Mouse (Mus musculus) neural tube, embryonic 12.5 days (tissue): Measurements from ENCODE around the gene Msx1. TPM values are rescaled to one million over a fixed set of nuclear protein-coding genes. Genes with fewer than 3 reads are reported as not detected.

Source experiments
- ATAC-seq: fragments of 200-750 bp; cut with Nextera tagmentation; 2 replicates; pipeline ENCODE4 v1.8.0; 2017; ENCODE audit warnings: low read depth, mild to moderate bottlenecking, moderate TSS enrichment, moderate library complexity; ENCODE audit not compliant: low FRiP score
- H3K27ac ChIP-seq: fragments of 300-500 bp; sonication (generic); 2 replicates; pipeline ENCODE4 v1.5.1; 2016
- H3K27me3 ChIP-seq: fragments of 300-500 bp; sonication (generic); replicated peaks from 2 replicates; pipeline ENCODE4 v1.6.1; 2016; ENCODE audit warnings: mild to moderate bottlenecking
- H3K36me3 ChIP-seq: fragments of 300-500 bp; sonication (generic); 2 replicates; pipeline ENCODE4 v1.6.1; 2016; ENCODE audit warnings: mild to moderate bottlenecking
- H3K4me1 ChIP-seq: fragments of 300-500 bp; sonication (generic); 2 replicates; pipeline ENCODE4 v1.6.1; 2016
- H3K4me2 ChIP-seq: fragments of 300-500 bp; sonication (generic); replicated peaks from 2 replicates; pipeline ENCODE4 v1.6.1; 2016; ENCODE audit warnings: mild to moderate bottlenecking
- H3K4me3 ChIP-seq: fragments of 300-500 bp; sonication (generic); 2 replicates; pipeline ENCODE4 v1.5.1; 2016
- H3K9ac ChIP-seq: fragments of 300-500 bp; sonication (generic); 2 replicates; pipeline ENCODE4 v1.6.1; 2016; ENCODE audit warnings: mild to moderate bottlenecking
- H3K9me3 ChIP-seq: fragments of 300-500 bp; sonication (generic); 2 replicates; pipeline ENCODE4 v1.6.1; 2016; ENCODE audit warnings: mild to moderate bottlenecking
- WGBS: fragments of 180-500 bp; shearing (Covaris S2); methylation state at CpG from one replicate; pipeline ENCODE4 v1.1.7; 2016; 5-methylcytosine and 5-hydroxymethylcytosine counted together
- polyA plus RNA-seq: library from polyadenylated mRNA; unstranded; fragments of >200 nt; fragmentation: Nextera tagmentation; extraction: Ambion mirVana; gene quantifications from 2 replicates; pipeline ENCODE4 v1.2.1, GENCODE M21; 2016

Msx1 gene
- polyA plus RNA-seq: 38.8 and 50.5 TPM in 2 replicates

- no peaks in the 10 kb centered on the region for H3K36me3 ChIP-seq
- H3K9me3 ChIP-seq: no peaks in the 10 kb centered on the region
- peaks cover 61% of the 10 kb centered on the region for H3K4me1 ChIP-seq
- H3K27ac ChIP-seq: no peak within 1 kb of the TSS
- peak within 1 kb of the TSS; percentile 47 for H3K4me3 ChIP-seq
- H3K27me3 ChIP-seq: peaks cover 84% of the 10 kb centered on the region
- peak within 1 kb of the TSS; percentile 63 for H3K9ac ChIP-seq
- under 1% methylated on average over 37 of the region's 37 CpGs for WGBS
- ATAC-seq: peak; percentile 67
- H3K4me2 ChIP-seq: peak within 1 kb of the TSS; percentile 89
Measured at GRCm38 (mm10) chr5:37824461-37824795, at the start of gene Msx1. Gene Msx1, minus strand, starts transcription at chr5:37824583.

GRCm38 (mm10) chr5:37865471-37865870 is 41.1 kb upstream of the Msx1 start:
- H3K9ac ChIP-seq: no peak overlapping the region
- ATAC-seq: no peak
- H3K4me3 ChIP-seq: no peak overlapping the region
- H3K27ac ChIP-seq: no peak overlapping the region
- WGBS: 71% methylated on average over 6 of the region's 6 CpGs
- no peaks in the 10 kb centered on the region for H3K9me3 ChIP-seq
- H3K36me3 ChIP-seq: no peaks in the 10 kb centered on the region
- H3K27me3 ChIP-seq: peaks cover 26% of the 10 kb centered on the region
- no peak overlapping the region for H3K4me2 ChIP-seq
- H3K4me1 ChIP-seq: no peaks in the 10 kb centered on the region

GRCm38 (mm10) chr5:37864309-37864708 is 39.9 kb upstream of the Msx1 start:
- 95% methylated on average over 2 of the region's 2 CpGs for WGBS
- H3K27ac ChIP-seq: no peak overlapping the region
- H3K4me2 ChIP-seq: no peak overlapping the region
- no peak for ATAC-seq
- H3K4me1 ChIP-seq: no peaks in the 10 kb centered on the region; the same call in 1 of the 2 replicates
- H3K9me3 ChIP-seq: no peaks in the 10 kb centered on the region
- H3K27me3 ChIP-seq: peaks cover 36% of the 10 kb centered on the region
- H3K4me3 ChIP-seq: no peak overlapping the region
- H3K36me3 ChIP-seq: no peaks in the 10 kb centered on the region
- no peak overlapping the region for H3K9ac ChIP-seq

GRCm38 (mm10) chr5:37860846-37861245 is 36.5 kb upstream of the Msx1 start:
- peaks cover 49% of the 10 kb centered on the region for H3K27me3 ChIP-seq
- no peak overlapping the region for H3K9ac ChIP-seq
- no peaks in the 10 kb centered on the region for H3K9me3 ChIP-seq
- H3K4me1 ChIP-seq: peaks cover 13% of the 10 kb centered on the region
- no peak overlapping the region for H3K4me3 ChIP-seq
- H3K36me3 ChIP-seq: no peaks in the 10 kb centered on the region
- WGBS: 87% methylated on average over 6 of the region's 6 CpGs
- no peak overlapping the region for H3K27ac ChIP-seq
- no peak for ATAC-seq
- no peak overlapping the region for H3K4me2 ChIP-seq

- Histone ChIP-seq H3K4me1 (peaks cover 13% of the 10 kb centered on the region), H3K9me3 (no peaks in the 10 kb centered on the region), H3K4me3 (no peak overlapping the region), H3K27me3 (peaks cover 51% of the 10 kb centered on the region), H3K4me2 (no peak overlapping the region), H3K9ac (no peak overlapping the region), H3K27ac (no peak overlapping the region), H3K36me3 (no peaks in the 10 kb centered on the region)
- no peak for ATAC-seq
- WGBS: 57% methylated on average over 7 of the region's 7 CpGs
Measured at GRCm38 (mm10) chr5:37860151-37860721, 35.9 kb upstream of the Msx1 start.

GRCm38 (mm10) chr5:37857763-37858545 is 33.6 kb upstream of the Msx1 start:
- Histone ChIP-seq H3K4me1 (peaks cover 13% of the 10 kb centered on the region), H3K4me3 (no peak overlapping the region), H3K9ac (no peak overlapping the region), H3K27ac (no peak overlapping the region), H3K36me3 (no peaks in the 10 kb centered on the region), H3K9me3 (no peaks in the 10 kb centered on the region), H3K4me2 (no peak overlapping the region), H3K27me3 (peaks cover 43% of the 10 kb centered on the region)
- 14% methylated on average over 14 of the region's 14 CpGs for WGBS
- ATAC-seq: peak; percentile 72

GRCm38 (mm10) chr5:37856057-37856456 is 31.7 kb upstream of the Msx1 start:
- 44% methylated on average over 5 of the region's 5 CpGs for WGBS
- H3K27me3 ChIP-seq: peaks cover 43% of the 10 kb centered on the region

GRCm38 (mm10) chr5:37854233-37854632 is 29.9 kb upstream of the Msx1 start:
- no peak overlapping the region for H3K9ac ChIP-seq
- H3K4me3 ChIP-seq: no peak overlapping the region
- peaks cover 37% of the 10 kb centered on the region for H3K27me3 ChIP-seq
- no peaks in the 10 kb centered on the region for H3K9me3 ChIP-seq
- H3K4me2 ChIP-seq: no peak overlapping the region
- no peaks in the 10 kb centered on the region for H3K36me3 ChIP-seq
- peaks cover 23% of the 10 kb centered on the region for H3K4me1 ChIP-seq
- H3K27ac ChIP-seq: no peak overlapping the region
- ATAC-seq: no peak
- 73% methylated on average over 6 of the region's 6 CpGs for WGBS

More at GRCm38 (mm10) chr5:37856057-37856456, 31.7 kb upstream of the Msx1 start:
- Histone ChIP-seq H3K4me1 (peaks cover 19% of the 10 kb centered on the region), H3K36me3 (no peaks in the 10 kb centered on the region), H3K27ac (no peak overlapping the region), H3K9ac (no peak overlapping the region), H3K4me2 (no peak overlapping the region), H3K9me3 (no peaks in the 10 kb centered on the region), H3K4me3 (no peak overlapping the region)
- ATAC-seq: no peak

- Histone ChIP-seq H3K4me1 (peaks cover 14% of the 10 kb centered on the region), H3K9ac (no peak overlapping the region), H3K4me3 (no peak overlapping the region), H3K9me3 (no peaks in the 10 kb centered on the region), H3K27me3 (peaks cover 30% of the 10 kb centered on the region), H3K36me3 (no peaks in the 10 kb centered on the region), H3K4me2 (no peak overlapping the region), H3K27ac (no peak overlapping the region)
- 28% methylated on average over 15 of the region's 15 CpGs for WGBS
- ATAC-seq: peak; percentile 82
Measured at GRCm38 (mm10) chr5:37851305-37851982, 27.1 kb upstream of the Msx1 start.

- Histone ChIP-seq H3K36me3 (no peaks in the 10 kb centered on the region), H3K27ac (no peak overlapping the region), H3K9me3 (no peaks in the 10 kb centered on the region), H3K4me2 (no peak overlapping the region), H3K4me3 (no peak overlapping the region), H3K4me1 (peaks cover 14% of the 10 kb centered on the region), H3K27me3 (peaks cover 22% of the 10 kb centered on the region), H3K9ac (no peak overlapping the region)
- WGBS: 31% methylated on average over 8 of the region's 8 CpGs
- ATAC-seq: no peak
Measured at GRCm38 (mm10) chr5:37848991-37849719, 24.8 kb upstream of the Msx1 start.

- Histone ChIP-seq H3K4me1 (peaks cover 23% of the 10 kb centered on the region), H3K27me3 (peaks cover 73% of the 10 kb centered on the region)
- peak; percentile 46 for ATAC-seq
Measured at GRCm38 (mm10) chr5:37836267-37836646, 11.9 kb upstream of the Msx1 start.

More at GRCm38 (mm10) chr5:37836267-37836646, 11.9 kb upstream of the Msx1 start:
- no peaks in the 10 kb centered on the region for H3K9me3 ChIP-seq
- no peak overlapping the region for H3K27ac ChIP-seq
- WGBS: 45% methylated on average over 3 of the region's 3 CpGs
- no peak overlapping the region for H3K4me3 ChIP-seq
- no peak overlapping the region for H3K4me2 ChIP-seq
- H3K9ac ChIP-seq: no peak overlapping the region
- no peaks in the 10 kb centered on the region for H3K36me3 ChIP-seq
